Mouse (Mus musculus) cortical plate, adult 2 months (tissue): ENCODE results near the gene Akap12.

Experiments
- CTCF ChIP-seq: fragments of 200-500 bp; IDR thresholded peaks from 2 replicates; pipeline ENCODE4 v1.5.1; 2011; ENCODE audit warnings: mild to moderate bottlenecking, control low read depth, low read length; ENCODE audit not compliant: insufficient read depth; ENCODE audit errors: extremely low read depth
- POLR2A ChIP-seq: fragments of 200-500 bp; IDR thresholded peaks from 2 replicates; pipeline ENCODE4 v1.6.1; 2011; ENCODE audit warnings: mild to moderate bottlenecking, low read length, control low read depth; ENCODE audit not compliant: insufficient read depth; ENCODE audit errors: extremely low read depth

DNA sequence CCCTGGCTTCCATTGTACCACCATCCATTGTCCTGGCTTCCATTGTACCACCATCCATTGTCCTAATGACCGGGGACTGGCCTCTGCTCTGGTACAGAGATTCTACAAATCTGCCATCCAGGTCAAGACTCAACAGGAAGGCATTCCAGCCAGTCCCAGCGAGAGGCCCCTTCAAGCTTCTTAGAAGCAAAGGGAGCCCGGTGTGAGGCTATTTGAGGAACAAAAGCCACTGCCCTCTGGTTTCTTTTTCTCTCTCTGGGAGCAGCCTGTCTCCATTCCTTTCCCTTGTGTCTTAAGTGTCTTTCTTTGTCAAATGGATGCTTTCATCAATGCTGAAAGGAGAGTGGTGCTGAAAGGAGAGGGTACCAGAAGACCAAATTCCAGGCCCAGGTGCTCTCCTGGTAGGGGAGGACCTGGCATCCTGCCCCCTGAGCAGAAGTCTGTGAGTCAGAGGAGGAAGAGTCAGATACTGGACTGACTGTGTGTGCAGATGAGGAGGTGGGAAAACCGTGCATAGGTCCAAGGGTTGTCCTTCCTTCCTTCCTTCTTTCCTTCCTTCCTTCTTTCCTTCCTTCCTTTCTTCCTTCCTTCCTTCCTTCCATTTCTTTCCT, 16.8 kb upstream of the Akap12 start:
- TF ChIP-seq CTCF (no peak), POLR2A (no peak)
